Mouse (Mus musculus) kidney, adult 2 months (tissue): ENCODE results near the gene Pik3c2a. TPM values are rescaled to one million over a fixed set of nuclear protein-coding genes. Genes with fewer than 3 reads are reported as not detected.
"Not testable (repeated sequence)": the region's sequence is repeated elsewhere in the genome, so short reads cannot be mapped to it uniquely, and the experiment has no call there.

ENCODE experiments used
- DNase-seq: peaks from one replicate; pipeline ENCODE4 v3.0.0; 2021
- H3K27ac ChIP-seq: fragments of 200-500 bp; 2 replicates; pipeline ENCODE4 v1.5.1; 2012; ENCODE audit warnings: low read depth, low read length, control low read depth, inconsistent platforms; ENCODE audit not compliant: insufficient read depth
- H3K27me3 ChIP-seq: fragments of 200-500 bp; replicated peaks from 2 replicates; pipeline ENCODE4 v1.6.1; 2012; ENCODE audit warnings: mild to moderate bottlenecking, moderate library complexity, low read length, inconsistent platforms; ENCODE audit not compliant: control insufficient read depth, insufficient read depth
- H3K36me3 ChIP-seq: fragments of 200-500 bp; 2 replicates; pipeline ENCODE4 v1.6.1; 2012; ENCODE audit warnings: mild to moderate bottlenecking, moderate library complexity, low read length, inconsistent platforms; ENCODE audit not compliant: control insufficient read depth, insufficient read depth
- H3K4me1 ChIP-seq: fragments of 200-500 bp; 2 replicates; pipeline ENCODE4 v1.6.1; 2011; ENCODE audit warnings: low read length; ENCODE audit not compliant: control insufficient read depth, insufficient read depth
- H3K4me3 ChIP-seq: fragments of 200-500 bp; 2 replicates; pipeline ENCODE4 v1.5.1; 2011; ENCODE audit warnings: mild to moderate bottlenecking, low read depth, low read length, control low read depth; ENCODE audit not compliant: insufficient read depth
- CTCF ChIP-seq: fragments of 200-500 bp; conservative IDR thresholded peaks from 2 replicates; pipeline ENCODE4 v1.5.1; 2011; ENCODE audit warnings: low read depth, mild to moderate bottlenecking, control low read depth, low read length, moderate library complexity, mixed read lengths; ENCODE audit not compliant: insufficient read depth, insufficient read length
- POLR2A ChIP-seq: fragments of 200-500 bp; IDR thresholded peaks from one replicate; pipeline ENCODE4 v1.6.1; 2011; ENCODE audit warnings: low read depth, low read length, control low read depth
- WGBS: fragments of 180-500 bp; shearing (Covaris S2); methylation state at CpG from one replicate; pipeline ENCODE4 v1.1.7; 2018; 5-methylcytosine and 5-hydroxymethylcytosine counted together
- polyA plus RNA-seq: library from polyadenylated mRNA; depleted of rRNA; stranded (reverse); fragments of >200 nt; gene quantifications from 2 replicates; pipeline ENCODE4 v1.2.3, GENCODE M21; 2012

The Pik3c2a gene
- polyA plus RNA-seq, 1 experiment: 8.7 TPM

DNA sequence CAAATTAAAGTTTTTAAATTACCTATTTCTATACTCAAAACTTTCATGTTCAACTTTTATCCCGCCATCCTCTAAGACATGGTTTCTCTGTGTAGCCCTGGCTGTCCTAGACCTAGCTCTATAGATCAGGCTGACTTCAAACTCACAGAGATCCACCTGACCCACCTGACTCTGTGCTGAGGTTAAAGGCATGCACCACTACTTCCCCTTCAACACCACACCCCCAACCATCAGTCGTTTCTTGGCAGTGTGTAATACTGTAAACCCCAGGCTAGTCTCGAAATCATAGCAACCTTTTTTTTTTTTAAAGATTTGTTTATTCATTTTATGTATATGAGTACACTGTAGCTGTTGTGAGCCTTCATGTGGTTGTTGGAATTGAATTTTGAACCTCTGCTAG lies 50.9 kb downstream of the Pik3c2a start:
- TF ChIP-seq POLR2A (no peak), CTCF (no peak)
- WGBS: 79% methylated on average over 3 of the region's 3 CpGs
- no peak overlapping the region for H3K27ac ChIP-seq
- no peak overlapping the region for H3K4me3 ChIP-seq
- no peaks in the 10 kb centered on the region for H3K27me3 ChIP-seq
- H3K36me3 ChIP-seq: no peaks in the 10 kb centered on the region; the same call in 1 of the 2 replicates
- DNase-seq: no peak
- H3K4me1 ChIP-seq: no peaks in the 10 kb centered on the region

DNA sequence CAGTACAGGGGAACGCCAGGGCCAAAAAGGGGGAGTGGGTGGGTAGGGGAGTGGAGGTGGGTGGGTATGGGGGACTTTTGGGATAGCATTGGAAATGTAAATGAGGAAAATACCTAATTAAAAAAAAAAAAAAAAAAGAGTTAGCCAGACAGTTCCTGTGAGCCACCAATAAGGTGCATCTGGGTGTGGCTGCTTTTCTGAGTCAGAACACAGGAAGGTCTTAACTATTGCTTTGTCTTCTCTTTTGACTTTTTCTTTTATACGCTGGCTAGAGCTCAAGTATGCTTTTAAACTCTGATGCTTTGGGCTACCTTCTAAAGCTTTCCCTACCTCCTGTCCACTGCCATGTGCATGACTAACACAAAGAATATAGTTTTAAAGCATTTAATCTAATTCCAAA lies 55.9 kb downstream of the Pik3c2a start:
- not testable (repeated sequence) for H3K4me1 ChIP-seq, H3K27ac ChIP-seq, DNase-seq, H3K36me3 ChIP-seq, H3K4me3 ChIP-seq, H3K27me3 ChIP-seq
- WGBS: 93% methylated on average over 2 of the region's 2 CpGs

DNA sequence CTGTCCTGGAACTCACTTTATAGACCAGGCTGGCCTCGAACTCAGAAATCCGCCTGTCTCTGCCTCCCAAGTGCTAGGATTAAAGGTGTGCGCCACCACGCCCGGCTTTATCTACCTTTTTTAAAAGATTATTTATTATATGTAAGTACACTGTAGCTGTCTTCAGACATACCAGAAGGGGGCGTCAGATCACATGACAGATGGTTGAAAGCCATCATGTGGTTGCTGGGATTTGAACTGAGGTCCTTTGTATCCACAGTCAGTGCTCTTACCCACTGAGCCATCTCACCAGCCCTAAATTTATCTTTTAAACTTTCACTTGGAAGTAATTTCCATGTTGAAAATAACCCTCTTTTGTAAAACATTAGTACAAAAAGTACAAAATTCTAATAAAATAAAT lies 64.1 kb downstream of the Pik3c2a start:
- H3K27me3 ChIP-seq, H3K27ac ChIP-seq, DNase-seq, H3K4me3 ChIP-seq, H3K36me3 ChIP-seq, H3K4me1 ChIP-seq: not testable (repeated sequence)
- WGBS: 96% methylated on average over 6 of the region's 6 CpGs

DNA sequence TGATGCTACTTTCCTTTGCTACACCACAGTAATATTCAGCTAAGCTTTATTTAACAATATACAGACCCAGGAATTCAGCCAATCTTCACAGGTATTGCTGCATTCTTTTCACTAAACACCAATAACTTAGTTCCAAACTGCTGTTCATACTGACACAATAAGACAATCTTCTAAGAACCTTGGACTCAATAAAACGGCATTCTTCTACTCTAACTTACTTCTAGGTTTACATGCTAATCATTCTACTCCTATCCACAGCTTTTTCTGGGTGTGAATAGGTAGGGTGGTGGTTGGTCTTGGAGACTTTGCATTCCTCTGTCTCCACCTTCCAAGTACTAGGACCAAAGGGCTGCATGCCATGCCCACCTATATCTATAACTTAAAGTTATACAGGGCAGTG lies 69.0 kb downstream of the Pik3c2a start:
- H3K4me3 ChIP-seq: no peak overlapping the region
- no peak for DNase-seq
- WGBS: 71% methylated on average over 1 of the region's 1 CpGs
- TF ChIP-seq POLR2A: no peak
- TF ChIP-seq CTCF: no peak
- H3K36me3 ChIP-seq: peaks cover 6% of the 10 kb centered on the region; the same call in 1 of the 2 replicates
- no peaks in the 10 kb centered on the region for H3K4me1 ChIP-seq
- H3K27me3 ChIP-seq: no peaks in the 10 kb centered on the region
- H3K27ac ChIP-seq: no peak overlapping the region

DNA sequence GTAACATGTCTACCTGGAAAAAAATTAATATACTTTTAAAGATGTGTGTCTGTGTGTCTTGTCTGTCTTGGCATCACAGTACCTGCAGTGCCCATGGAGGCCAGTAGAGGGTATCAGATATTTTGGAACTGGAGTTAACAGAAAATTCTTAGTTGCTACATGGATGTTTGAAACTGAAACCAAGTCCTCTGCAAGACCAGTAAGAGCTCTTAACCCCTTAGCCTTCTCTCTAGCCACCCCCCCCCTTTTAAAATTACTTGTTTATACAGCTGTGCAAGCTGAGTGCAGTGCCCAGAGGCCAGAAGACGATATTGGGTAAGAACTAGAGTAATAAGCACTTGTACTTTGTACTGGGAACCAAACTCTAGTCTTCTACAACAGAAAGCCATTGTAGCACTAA lies 107.0 kb downstream of the Pik3c2a start:
- no peak overlapping the region for H3K27ac ChIP-seq
- 12% methylated on average over 1 of the region's 1 CpGs for WGBS

DNA sequence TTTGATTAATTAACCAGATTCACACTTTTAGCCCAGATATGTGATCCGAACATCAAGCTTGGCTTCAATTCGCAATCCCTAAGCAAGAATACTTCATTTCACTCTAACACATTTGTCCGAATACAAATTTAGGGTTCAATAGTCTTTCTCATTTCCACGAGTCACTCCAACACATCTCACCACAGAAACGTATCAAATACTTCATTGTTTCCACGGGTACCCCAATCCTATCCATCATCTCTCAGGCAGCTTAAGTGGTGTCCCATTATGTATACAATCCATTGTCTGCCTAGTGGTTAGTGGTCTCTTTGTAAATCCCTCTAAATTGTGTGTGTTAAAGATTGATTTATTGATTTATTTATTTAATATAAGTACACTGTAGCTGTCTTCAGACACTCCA lies 108.1 kb downstream of the Pik3c2a start:
- DNase-seq: no peak
- TF ChIP-seq POLR2A (no peak), CTCF (no peak)
- WGBS: 78% methylated on average over 6 of the region's 6 CpGs
- no peak overlapping the region for H3K27ac ChIP-seq
- H3K27me3 ChIP-seq: no peaks in the 10 kb centered on the region
- H3K4me1 ChIP-seq: peaks cover 9% of the 10 kb centered on the region; the same call in 1 of the 2 replicates
- H3K4me3 ChIP-seq: no peak overlapping the region
- peaks cover 8% of the 10 kb centered on the region for H3K36me3 ChIP-seq

More for the DNA sequence above, 107.0 kb downstream of the Pik3c2a start:
- Histone ChIP-seq H3K4me1 (peaks cover 9% of the 10 kb centered on the region; the same call in 1 of the 2 replicates), H3K36me3 (peaks cover 9% of the 10 kb centered on the region), H3K27me3 (no peaks in the 10 kb centered on the region), H3K4me3 (no peak overlapping the region)
- peak; percentile 74 for DNase-seq
- TF ChIP-seq CTCF: peak; percentile 39
- no peak for TF ChIP-seq POLR2A

DNA sequence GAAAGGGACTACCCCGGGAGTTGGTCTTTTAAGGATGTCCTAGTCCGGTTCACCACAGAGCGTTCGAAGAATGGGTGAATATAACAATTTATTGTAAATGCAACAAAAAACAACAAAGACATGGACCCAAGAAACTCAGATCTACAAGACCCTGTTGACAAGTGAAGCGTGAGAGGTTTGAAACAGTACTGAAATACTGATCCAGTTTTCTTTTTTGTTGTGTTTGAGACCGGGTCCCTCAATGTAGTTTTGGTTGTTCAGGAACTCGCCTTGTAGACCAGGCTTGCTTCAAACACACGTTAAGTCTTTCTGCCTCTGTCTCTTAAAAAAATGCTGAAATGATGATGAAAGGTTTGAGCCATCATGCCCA lies 108.6 kb downstream of the Pik3c2a start:
- DNase-seq: no peak
- Histone ChIP-seq H3K36me3 (peaks cover 5% of the 10 kb centered on the region), H3K27ac (no peak overlapping the region), H3K27me3 (no peaks in the 10 kb centered on the region), H3K4me3 (peak overlapping the region; percentile 56), H3K4me1 (peaks cover 9% of the 10 kb centered on the region; the same call in 1 of the 2 replicates)
- 14% methylated on average over 8 of the region's 8 CpGs for WGBS
- no peak for TF ChIP-seq CTCF
- TF ChIP-seq POLR2A: no peak

DNA sequence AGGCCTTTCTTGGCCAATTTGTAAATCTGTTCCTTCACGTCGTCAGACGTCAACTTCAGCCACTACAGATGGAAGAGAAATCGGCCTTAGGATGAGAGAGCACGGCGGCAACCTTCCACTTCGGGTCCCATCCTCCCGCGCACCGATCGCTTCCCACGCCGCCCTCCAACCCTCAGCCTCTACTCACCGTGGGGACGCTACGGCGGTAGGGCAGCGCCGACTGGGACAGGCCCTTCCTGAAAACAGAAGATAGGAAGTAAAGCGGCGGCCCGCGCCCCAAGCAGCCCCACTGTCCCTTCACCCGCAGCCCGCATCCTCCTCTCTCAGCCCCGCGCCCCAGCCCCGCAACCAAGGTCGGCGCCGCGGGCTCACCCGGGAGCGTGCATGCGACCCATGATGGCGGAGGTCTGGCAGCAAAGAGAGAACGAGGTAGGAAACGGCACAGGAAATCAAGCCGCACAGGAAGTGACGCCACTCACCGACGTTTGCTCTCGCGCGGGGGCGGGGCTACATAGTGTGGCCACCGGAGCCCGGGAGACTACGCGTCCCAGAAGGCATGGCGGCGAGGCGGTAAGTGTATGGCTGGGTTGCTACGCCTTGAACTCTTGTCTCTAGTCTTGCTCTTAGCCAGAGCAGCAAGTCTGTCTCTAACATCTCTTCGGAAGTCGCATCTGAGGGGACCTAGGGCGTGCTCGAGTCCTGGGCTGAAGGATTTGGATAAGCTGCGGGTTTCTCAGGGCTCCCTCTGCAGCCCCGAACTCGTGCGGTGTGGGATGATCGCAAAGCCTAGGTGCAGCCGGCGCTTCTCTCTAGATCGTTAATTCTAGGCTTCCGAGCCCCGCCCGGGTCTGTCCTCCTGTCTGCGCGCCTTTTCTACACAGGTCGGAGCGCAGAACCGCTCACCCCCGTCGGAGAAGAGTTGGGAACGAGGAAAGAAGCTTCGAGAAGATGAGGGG lies 109.3 kb downstream of the Pik3c2a start, which contains the start of gene Rps13:
TSS of gene Rps13 (minus strand) at position 483 of the 956 bp plus-strand sequence.
- peak; percentile 98 for DNase-seq
- WGBS: under 1% methylated on average over 78 of the region's 78 CpGs
- H3K4me1 ChIP-seq: peaks cover 9% of the 10 kb centered on the region; the same call in 1 of the 2 replicates
- H3K27ac ChIP-seq: peak within 1 kb of the TSS; percentile 66
- H3K27me3 ChIP-seq: no peaks in the 10 kb centered on the region
- H3K4me3 ChIP-seq: peak within 1 kb of the TSS; percentile 56
- TF ChIP-seq CTCF (no peak), POLR2A (peak; percentile 60)
- peaks cover 4% of the 10 kb centered on the region for H3K36me3 ChIP-seq
